Mouse (Mus musculus) left cerebral cortex, adult 8-10 months (tissue): Measurements from ENCODE around the gene Zbtb16. TPM values are rescaled to one million over a fixed set of nuclear protein-coding genes. Genes with fewer than 3 reads are reported as not detected.
A peak's percentile ranks its signal among the peaks of the same experiment; 100 is the strongest.

Source experiments
- DNase-seq, 2 experiments: peaks; one replicate each; pipeline ENCODE4 v3.0.0; 2022; ENCODE audit warnings: low spot score in 2 of 2
- total RNA-seq, 4 experiments: library from RNA; stranded (reverse); gene quantifications; 2 replicates each; pipeline ENCODE4 v1.2.4; 2022

Zbtb16 gene
- total RNA-seq, 4 experiments from 2014 or later = 66.8 to 72.0 (median 69.8) TPM

- DNase-seq = no peak
These were observed 124.2 kb downstream of the Zbtb16 start for GRCm38 (mm10) chr9:48711826-48712225.

DNA sequence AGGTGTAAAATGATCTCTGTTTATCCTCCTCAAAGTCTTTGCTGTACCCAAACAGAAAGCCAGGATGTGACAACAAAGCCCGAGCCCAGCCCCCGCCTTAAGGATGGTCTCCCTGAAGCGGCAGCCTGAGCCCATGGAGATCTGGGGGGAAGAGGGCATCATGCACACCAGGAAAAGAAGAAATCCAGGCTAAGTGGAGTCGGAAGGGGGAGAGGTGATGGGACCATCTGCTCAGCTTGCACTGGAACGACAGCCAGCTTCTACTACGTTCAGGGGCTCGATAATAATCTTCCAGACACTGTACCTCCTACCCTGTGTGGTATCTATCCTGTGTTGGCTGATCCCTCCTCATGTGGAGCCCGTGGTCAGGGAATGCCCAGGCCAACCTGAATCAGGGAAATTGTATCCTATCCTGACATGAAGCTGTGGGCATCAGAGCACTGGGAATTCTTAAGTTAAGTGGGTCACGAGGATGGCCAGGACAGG is 124.7 kb downstream of the Zbtb16 start:
- DNase-seq = no peak

GRCm38 (mm10) chr9:48710355-48711295 is 125.4 kb downstream of the Zbtb16 start:
- DNase-seq = no peak

DNA sequence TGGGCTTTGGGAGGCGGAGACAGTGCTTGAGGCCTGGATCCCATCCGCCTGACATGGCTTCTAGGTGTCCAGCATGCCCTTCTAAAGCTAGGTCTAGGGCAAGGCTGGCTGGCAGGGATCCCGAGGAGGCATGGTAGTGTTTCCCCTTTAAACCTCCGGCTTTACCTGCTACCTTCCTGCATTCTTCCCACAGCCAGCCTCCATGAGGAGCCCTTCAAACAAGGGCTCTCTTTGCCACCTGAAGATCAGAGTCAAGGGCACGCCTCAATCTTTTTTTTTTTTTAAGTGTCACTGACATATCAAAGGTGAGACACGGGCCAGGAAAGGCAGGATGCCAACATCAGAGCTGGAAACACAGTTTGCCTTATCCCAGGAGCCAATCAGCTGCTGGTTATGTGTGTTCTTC is 128.2 kb downstream of the Zbtb16 start:
- DNase-seq = no peak

GRCm38 (mm10) chr9:48707134-48707823 is 128.7 kb downstream of the Zbtb16 start:
- no peak for DNase-seq

GRCm38 (mm10) chr9:48701296-48701695 is 134.7 kb downstream of the Zbtb16 start:
- DNase-seq = no peak

DNA sequence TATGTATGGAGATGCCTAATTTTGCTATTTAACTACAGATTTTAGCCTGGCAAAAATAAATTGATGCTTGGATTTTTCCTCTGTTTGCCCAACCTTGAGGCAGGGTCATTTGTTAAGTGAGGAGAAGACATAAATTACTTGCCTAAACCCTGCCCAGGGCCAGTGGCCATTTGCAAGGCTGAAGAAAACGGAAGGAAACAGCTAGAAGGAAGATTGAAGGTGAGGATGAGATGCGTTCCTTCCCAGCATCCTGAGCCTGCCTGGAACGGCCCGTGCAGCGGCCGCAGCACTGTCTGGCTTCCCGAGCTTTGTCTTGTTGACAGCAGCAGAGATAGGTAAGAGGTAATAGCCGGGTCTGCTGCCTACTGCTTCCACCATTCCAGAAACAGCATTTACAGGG is 135.2 kb downstream of the Zbtb16 start:
- no peak for DNase-seq

GRCm38 (mm10) chr9:48697470-48697815 is 138.6 kb downstream of the Zbtb16 start:
- DNase-seq = no peak

DNA sequence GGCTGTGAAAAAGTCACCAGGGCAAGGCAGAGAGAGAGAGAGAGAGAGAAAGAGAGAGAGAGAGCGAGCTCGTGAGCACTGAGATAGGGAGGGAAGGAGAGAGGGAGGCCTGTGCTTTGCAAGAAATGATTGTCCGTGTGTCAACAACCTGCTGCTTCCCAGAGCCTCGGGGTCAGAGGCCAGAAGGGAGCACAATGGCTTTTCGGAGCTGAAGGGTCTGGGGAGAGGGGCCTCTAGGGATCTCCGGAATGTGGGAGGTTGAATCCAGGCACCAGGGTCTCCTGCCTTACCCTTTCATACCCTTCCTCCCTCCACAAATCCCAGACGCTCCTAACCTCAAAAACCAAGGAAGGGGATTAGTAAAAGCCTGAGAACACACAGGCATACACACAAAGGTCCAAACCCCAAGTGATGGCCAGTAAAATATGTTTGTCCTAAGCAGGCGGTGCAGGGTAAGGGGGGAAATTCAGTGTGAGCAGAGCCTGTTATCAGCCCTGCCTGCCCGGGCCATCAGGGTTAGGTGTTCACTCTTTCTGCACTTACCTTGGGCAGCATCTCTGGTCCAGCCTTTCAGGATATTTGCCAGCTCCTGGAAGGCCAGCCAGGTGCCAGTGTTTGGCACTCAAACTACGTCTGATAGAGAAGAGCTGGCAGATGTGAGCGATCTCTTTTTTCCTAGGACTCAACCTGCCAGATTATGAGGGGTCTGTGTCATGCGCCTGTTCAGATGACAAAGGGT is 139.1 kb downstream of the Zbtb16 start:
- DNase-seq = no peak

GRCm38 (mm10) chr9:48696330-48696729 is 139.7 kb downstream of the Zbtb16 start:
- DNase-seq = no peak

- no peak for DNase-seq
These were observed 140.2 kb downstream of the Zbtb16 start for GRCm38 (mm10) chr9:48695796-48696195.

DNA sequence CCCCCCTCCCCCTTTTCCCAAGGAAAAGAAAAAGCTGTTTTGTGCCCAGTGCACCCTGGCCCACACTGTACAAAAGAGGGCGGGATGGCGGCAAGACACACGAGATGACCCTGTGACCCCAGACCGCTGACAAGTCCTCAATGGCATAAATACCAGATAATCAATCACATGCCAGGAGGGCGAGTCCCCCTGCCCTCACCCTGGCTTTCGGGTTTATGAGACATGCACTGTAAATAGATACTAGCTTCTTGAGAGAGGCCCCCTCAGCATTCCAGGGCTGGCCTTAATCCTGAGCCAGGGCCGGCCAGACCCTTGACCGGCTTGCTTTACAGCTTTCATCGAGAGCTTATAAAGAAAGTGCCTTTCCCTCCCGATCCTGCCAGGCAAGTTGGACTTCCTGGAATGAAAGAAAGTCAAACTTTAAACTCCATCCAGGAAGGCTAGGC is 141.4 kb downstream of the Zbtb16 start:
- DNase-seq = no peak

- DNase-seq = no peak
These were observed 142.3 kb downstream of the Zbtb16 start for GRCm38 (mm10) chr9:48693696-48694095.

- no peak for DNase-seq
These were observed 146.4 kb downstream of the Zbtb16 start for GRCm38 (mm10) chr9:48689718-48689980.

GRCm38 (mm10) chr9:48688859-48689717 is 146.9 kb downstream of the Zbtb16 start:
- no peak for DNase-seq

GRCm38 (mm10) chr9:48687891-48688290 is 148.1 kb downstream of the Zbtb16 start:
- no peak for DNase-seq

- DNase-seq = no peak
These were observed 150.3 kb downstream of the Zbtb16 start for GRCm38 (mm10) chr9:48685721-48686120.

DNA sequence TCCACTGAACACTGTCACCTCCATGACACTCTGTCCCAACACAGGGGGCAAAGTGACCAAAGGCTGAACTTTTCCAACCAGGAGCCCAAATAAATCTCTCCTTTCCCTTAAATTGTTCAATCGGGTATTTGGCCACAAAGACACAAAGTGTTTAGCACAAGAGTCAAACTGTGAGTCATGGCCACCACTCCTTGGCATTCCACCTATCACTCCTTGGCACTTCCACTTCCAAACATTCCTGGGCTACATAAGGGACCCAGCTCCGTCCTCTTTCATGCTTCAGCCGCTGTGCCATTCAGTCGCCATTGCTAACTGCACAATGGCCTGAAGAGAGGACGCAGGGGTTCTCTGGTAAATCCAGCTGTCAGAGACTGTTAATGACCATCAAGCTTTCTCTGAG is 151.9 kb downstream of the Zbtb16 start:
- no peak for DNase-seq

DNA sequence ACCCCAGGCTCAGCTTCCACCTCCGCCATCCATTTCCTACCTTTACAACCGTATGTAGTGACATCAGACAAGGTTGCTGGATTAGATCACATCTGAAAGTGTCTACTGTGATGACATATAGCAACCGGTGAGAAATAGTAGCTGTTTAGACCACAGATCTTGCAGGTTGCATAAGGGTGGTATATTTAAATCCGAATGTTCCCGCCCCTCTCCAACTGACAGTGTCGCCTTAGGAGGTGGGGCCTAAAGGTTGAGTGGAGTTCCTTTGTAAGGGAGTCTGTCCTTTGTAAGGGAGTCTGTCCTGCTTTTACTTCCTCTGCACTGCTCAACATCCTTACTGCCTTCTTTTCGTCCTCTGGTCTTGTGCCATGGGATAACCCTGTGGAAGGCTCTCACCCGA is 154.8 kb downstream of the Zbtb16 start:
- no peak for DNase-seq

- peak; percentile 33 to 40 for DNase-seq
These were observed 157.3 kb downstream of the Zbtb16 start for GRCm38 (mm10) chr9:48678426-48679358.
